Mouse (Mus musculus) bone marrow, adult 2 months (tissue): ENCODE data around the gene Smim1.

Experiments used
- CTCF ChIP-seq: fragments of 200-500 bp; IDR thresholded peaks from 2 replicates; pipeline ENCODE4 v1.5.1; 2011; ENCODE audit warnings: low read length, control low read depth; ENCODE audit not compliant: control insufficient read depth, insufficient read depth
- POLR2A ChIP-seq: fragments of 200-500 bp; IDR thresholded peaks from 2 replicates; pipeline ENCODE4 v1.6.1; 2011; ENCODE audit warnings: low read depth, mild to moderate bottlenecking, control low read depth, low read length, borderline replicate concordance; ENCODE audit not compliant: control insufficient read depth

DNA sequence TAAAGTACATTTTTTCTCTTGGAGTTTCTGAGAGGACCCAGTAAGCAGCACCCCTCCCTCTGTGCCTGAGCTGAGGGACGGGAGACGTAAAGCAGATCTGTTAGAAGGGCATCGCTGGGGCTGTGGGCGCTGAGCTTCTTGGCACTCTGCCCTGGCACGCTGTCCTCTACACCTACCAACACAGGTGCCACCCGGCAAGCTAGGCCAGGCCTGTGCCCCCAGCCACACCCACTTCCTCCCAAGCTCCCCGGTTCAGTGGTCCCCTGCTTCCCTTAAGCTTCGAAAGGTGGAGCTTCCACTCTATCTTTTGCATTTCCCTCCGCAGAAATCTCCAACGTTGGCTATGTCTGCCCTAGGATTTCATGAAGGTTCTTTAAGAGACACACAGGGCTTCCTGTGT is 46.8 kb downstream of the Smim1 start:
- no peak for TF ChIP-seq POLR2A
- no peak for TF ChIP-seq CTCF
